Mouse (Mus musculus): ENCODE data around the gene Slc27a2.
A peak's percentile ranks its signal among the peaks of the same experiment; 100 is the strongest.
"Not testable (repeated sequence)": the region's sequence is repeated elsewhere in the genome, so short reads cannot be mapped to it uniquely, and the experiment has no call there.

The Slc27a2 gene

DNA sequence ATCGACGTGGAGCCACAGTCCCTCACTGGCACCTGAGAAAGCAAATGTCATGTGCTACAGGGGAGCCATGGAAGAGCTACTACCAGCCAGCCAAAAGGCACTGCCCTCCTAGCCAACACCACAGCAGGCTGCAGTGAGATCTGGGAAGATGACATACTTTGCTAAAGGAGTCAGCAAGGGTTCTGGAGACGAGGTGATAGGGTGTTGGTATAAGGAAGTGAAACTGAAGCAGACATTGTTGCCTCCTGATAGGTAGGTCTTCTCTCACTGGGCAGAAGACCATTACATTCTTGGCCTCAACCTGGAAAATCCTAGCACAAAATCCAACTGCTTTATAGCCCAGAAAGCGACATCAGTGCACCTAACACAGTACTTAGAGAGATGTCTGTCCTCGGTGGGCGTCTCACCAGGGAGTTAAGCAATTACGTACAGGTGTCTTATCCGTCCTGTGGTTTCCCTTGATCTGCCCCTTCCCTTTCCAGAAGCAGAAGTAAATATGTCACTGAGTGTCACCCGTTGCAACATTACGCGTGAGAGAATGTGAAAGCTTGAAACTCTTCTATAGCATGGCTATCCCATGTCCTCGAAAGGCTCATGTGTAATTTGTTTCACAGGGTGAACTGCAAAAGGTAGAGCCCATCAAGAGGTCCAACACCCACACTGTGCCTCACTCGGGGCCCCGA, 49.9 kb downstream of the Slc27a2 start:
- peak; percentile 72 for DNase-seq (ENCODE audit: extremely low read depth, low read depth)

DNA sequence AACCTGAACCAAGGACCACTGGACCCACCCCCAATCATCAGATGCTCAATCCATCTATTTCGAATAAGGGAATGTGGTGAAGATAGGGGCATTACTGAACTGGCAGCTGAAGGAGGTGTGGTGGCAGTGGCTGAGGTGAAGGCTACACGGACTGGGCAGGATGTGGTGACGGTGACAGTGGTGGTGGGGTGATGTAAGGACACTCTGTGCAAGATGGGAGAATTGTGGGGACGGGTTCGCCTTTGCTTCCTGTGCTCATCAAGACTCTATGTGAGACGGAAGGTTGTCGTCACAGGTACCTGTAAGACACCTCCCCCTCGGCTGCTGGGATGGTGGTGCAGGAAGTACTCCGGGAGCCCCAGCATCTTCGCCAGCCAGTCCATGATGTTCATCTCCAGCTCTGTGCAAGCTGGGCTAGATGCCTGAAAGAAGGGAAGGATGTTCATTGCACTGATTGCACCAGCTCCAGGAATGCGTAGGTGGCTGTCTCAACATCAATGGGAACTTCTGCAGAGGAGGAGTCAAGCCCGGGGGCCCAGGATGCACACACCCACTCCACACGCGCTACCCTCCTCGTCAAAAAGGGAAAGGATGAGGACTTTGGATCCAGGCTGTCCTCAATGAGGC, 54.0 kb downstream of the Slc27a2 start:
- DNase-seq (ENCODE audit: extremely low read depth, low read depth): no peak

DNA sequence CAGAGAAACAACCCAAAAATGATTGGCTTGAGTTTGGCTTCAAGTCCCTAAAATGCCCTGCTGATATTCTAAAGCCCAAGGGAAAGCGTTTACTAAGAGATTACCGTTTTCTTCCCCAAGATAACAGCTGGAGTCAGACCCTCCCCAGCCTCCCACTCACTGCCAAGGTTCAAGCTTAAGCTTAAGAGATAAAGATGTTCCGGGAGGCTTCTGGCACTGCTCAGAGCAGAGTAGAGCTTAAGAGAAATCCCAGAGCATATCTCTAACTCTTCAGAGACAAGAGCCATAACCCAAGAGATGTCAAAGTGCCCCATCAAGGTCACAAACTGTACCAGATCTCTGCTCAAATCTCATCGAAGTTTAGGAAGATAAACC, 54.5 kb downstream of the Slc27a2 start:
- no peak for DNase-seq (ENCODE audit: extremely low read depth, low read depth)

DNA sequence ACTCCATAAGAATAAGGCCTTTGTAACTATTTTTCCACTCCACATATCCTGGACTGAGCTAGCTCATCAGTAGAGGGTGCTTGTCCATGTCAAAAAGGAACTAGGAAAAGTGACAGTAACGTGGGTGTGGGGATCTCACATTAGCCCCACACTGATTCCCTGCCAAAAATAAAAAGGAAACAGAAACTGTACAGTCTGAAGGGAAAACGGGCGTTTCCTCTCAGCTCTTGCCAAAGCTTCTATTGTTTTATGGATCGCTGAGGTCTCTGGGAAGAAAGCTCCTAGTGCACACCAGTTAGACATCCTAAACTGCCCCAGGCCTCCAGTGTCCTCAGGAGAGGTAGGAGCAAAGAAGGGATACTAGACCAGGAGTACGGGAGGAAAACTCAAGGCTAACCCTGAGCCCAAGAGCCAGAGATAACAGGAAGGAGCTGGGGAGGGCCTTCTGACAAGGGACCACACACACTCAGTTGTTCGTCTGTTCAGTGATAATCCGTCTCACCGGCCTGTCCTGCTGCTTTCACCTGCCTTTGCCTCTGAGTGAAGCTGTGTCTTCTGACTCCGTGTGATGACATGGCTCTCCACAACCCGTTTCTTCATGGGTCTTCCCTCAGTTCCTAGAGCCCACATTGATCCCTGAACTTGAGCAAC, 55.5 kb downstream of the Slc27a2 start:
- DNase-seq (ENCODE audit: extremely low read depth, low read depth): no peak

DNA sequence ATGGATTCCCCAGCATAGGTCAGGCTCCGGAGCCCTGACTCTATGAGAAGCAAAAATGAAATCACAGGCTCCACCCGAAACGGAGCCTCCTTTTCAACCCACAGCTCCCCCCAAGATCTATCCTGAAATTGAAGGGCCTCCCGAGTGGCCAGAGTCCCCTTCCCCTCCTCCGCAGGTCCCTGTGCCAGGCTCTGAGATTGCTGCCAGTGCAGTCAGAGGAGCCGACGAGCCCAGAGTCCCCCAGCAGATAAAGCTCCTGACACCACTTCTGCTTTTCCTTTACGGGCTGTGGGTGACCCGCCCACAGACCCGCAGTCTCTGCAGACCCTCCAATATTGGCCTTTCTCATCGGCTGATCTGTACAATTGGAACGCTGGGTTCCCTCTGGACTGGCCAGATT, 57.4 kb downstream of the Slc27a2 start:
- not testable (repeated sequence) for DNase-seq (ENCODE audit: extremely low read depth, low read depth)

DNA sequence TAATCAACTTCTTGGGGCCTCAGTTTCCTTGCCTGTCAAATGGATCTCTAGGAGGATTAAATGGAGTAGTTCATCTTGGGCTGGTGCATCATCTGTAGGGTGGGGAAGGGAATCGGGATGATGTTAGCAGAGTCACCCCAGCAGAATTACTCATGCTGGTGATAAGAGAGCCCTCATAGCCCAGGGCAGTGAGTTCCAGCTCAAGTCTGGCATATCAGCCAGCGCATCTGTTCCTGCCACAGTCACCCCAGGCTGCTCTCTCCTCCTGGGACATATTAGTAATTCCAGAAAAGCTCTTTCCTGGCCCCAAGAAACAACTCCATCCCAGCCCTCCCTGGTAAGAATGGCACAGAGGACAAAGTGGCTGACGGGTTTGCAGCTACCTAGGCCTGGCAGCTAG, 63.1 kb downstream of the Slc27a2 start:
- no peak for DNase-seq (ENCODE audit: extremely low read depth, low read depth)

DNA sequence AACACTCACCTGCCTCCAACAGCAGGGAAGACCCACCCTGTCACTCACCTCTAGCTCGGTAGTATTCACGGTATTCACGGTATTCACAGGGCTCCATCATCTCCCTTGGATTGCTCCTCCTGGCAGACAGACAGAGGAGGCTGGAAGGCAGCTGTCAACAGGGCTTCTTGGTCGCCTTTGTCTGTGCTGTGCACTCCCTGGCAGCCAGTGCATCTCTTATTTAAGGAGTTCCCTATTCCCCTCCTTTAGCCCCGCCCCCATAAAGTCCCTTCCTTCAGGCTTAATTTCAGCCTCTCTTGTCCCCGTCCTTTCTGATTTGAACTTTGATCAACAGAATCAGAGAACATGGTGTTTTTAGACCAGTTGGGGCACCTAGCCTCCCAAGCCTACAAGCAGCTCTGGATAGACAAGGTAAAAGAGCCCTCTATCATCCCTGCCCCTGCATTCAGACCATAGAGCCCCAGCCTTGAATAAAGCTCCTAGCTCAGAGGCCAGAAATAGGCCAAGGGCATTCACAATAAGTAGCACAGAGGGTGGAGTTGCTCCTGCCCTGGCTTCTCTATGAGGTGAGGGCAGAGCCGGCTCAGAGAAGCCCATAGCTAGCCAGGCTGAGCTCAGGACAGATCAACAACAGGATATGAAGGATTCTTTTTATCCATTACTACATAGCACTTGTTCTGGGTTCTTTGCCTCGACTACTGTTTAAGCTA, 66.4 kb downstream of the Slc27a2 start:
- peak; percentile 63 for DNase-seq (ENCODE audit: extremely low read depth, low read depth)

DNA sequence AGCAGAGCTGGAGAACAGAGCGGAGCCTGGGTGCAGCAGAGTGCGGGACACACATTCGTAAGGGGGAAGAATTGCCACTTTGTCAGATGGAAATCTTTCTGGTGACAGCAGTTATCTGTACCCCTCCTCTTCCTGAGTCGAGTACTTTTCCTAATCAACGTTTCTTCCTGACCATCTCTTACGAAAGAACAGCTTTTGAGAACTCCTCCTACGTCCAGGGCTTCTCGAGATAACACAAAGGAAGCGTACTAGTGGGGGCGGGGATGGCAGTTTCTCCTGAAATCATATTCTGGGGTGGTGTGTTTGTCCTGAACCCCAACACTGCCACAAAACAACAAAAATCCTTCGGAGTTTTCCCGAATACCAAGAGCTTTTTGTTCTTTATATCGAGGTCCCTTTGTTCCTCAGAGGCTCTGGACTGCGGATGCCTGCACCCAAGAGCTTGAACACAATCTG, 67.1 kb downstream of the Slc27a2 start, which contains the start of gene Hdc:
Gene Hdc (minus strand): TSS at position 51 of the 456 bp plus-strand sequence.
- DNase-seq (ENCODE audit: extremely low read depth, low read depth): no peak

DNA sequence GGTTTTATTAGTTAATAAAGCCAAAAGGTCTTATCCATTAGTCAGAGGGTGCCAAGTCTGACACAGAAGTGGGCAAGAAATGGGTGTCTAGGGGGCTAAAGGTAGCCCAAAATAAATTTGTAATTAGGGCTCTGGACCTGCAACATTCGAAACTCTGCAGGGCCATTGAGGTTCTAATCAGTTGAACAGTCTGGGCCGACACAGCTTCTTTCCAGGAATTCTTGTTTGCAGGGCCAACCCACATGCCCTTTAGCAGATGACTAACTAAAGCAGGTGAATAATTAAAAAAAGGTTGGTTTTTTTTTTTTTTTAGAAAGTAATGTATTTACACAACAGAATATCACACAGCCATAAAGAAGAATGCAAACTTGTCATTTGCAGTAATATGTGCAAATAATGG, 70.2 kb downstream of the Slc27a2 start:
- no peak for DNase-seq (ENCODE audit: extremely low read depth, low read depth)

DNA sequence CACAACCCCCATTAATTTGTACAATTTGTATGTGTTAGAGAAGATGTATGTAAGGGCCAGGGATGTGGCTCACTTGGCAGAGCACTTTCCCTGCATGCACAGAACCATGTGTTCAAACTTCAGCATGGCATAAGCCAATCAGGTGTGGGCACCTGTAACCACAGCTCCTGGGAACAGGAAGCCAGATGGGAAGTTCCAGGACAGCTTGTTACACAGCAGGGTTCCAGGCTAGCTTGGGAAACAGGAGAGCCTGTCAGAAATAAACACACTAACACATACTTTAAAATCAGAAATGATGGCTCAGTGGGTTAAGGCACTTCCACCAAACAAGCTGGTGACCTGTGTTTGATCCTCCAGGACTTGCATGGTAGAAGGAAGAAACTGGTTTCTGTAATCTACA, 70.9 kb downstream of the Slc27a2 start:
- DNase-seq (ENCODE audit: extremely low read depth, low read depth): no peak

DNA sequence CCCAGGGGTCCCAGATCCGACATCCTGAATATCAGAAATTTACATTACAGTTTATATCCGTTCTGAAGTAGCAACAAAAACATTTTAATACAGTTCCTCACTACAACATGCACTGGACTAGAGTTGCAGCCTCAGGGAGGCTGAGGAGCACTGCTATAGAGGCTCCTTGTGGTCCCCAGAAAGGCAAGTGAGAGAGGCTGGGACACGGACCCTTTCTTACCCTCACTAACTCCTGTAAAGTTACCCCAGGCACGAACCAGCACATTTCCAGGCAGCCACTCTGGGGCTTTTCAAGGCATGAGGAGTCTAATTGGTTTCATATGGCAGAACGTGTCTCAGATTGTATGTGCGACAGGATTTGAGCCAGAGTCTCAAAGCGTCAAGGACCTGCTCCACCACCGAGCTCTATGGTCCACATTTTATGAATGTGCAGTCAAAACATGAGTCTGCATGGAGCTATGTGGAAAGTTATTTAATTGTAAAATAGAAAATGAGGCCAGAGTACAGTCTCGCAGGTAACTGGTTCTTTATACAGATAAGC, 76.3 kb downstream of the Slc27a2 start:
- no peak for DNase-seq (ENCODE audit: extremely low read depth, low read depth)

DNA sequence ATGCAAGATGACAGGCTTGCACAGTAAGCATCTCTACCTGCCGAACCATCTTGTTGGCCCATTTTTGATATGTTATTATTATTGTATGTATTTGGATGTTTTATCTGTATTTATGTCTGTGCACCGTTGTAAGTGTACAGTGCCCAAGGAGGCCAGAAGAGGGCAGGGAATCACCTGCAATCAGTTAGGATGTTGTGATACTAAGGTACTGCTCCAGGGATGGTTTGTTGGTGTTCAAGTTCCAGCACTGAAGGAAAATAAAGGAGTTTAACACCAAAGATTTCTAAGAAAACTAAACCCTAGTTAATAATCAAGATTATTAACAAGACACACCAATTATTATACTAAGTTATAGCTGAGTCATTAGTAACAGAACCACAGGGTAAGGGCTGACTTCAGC, 81.0 kb downstream of the Slc27a2 start:
- DNase-seq (ENCODE audit: extremely low read depth, low read depth): no peak

DNA sequence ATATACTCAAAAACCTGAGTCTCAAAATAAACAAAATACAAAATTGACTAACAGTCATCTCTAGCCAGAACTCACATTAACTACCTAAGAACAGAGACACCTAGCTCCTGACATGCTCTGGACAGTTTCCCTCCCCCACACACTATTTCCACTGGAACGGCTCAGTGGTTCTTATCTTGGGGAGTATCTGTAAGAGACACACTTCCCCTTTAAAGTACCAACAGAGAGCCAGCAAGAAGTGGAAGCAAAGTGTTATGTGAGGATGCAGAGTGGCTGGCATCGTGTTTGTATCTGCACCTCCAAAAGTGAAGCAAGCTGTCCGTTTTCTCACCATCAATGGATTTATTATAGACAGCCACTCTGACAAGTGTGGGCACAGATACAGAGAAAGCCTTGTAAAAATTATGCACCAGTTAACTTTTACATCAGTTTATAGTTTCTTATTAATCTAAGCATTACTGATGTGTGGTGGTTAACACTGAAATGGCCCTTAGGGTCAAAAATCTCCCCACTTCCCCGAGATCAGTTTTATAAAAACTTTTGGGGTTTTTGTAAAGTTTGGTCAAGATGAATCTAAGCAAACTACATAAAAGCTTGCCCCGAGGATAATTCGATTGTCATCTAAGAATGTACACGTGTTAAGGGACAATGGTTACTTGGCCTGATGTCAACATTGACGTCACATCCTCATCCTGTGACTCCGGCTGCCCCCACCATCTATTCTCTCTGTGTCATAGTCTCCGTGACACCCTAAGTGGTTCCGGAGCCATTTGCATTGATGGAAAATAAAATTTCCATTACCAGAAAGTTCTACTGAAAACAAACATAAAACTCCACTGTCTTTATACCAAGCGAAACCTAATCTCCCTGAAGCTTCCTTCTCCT, 84.0 kb downstream of the Slc27a2 start:
- peak; percentile 95 for DNase-seq (ENCODE audit: extremely low read depth, low read depth)
